Mouse (Mus musculus): Measurements from ENCODE around the gene Tnfsf14. TPM values are rescaled to one million over a fixed set of nuclear protein-coding genes. Genes with fewer than 3 reads are reported as not detected.

Gene Tnfsf14
- polyA plus RNA-seq, 1 experiment, result 12.8 TPM

- peak overlapping the region; percentile 94; the same call in 1 of the 2 replicates for H3K27ac ChIP-seq (ENCODE audit: control insufficient read depth, insufficient read depth, low read depth, low read length, poor library complexity)
- H3K4me1 ChIP-seq (ENCODE audit: control insufficient read depth, insufficient read depth, low read length), result peaks cover 13% of the 10 kb centered on the region
- TF ChIP-seq CTCF (IDR thresholded peaks at IDR 0.05; ENCODE audit: control insufficient read depth, insufficient read depth, low read length), result no peak
- TF ChIP-seq POLR2A (IDR thresholded peaks at IDR 0.05; ENCODE audit: borderline replicate concordance, control insufficient read depth, low read depth, low read length), result no peak
- no peak overlapping the region for H3K4me3 ChIP-seq (replicated peaks; ENCODE audit: control insufficient read depth, low read depth, low read length)
- 50% methylated on average over 8 of the region's 8 CpGs for WGBS
Measured at GRCm38 (mm10) chr17:57195326-57196010, 1.5 kb upstream of the Tnfsf14 start.

- 35% methylated on average over 3 of the region's 3 CpGs for WGBS
- H3K4me3 ChIP-seq (replicated peaks; ENCODE audit: control insufficient read depth, low read depth, low read length), result no peak overlapping the region
- peaks cover 13% of the 10 kb centered on the region for H3K4me1 ChIP-seq (ENCODE audit: control insufficient read depth, insufficient read depth, low read length)
- peak overlapping the region; percentile 94 for H3K27ac ChIP-seq (ENCODE audit: control insufficient read depth, insufficient read depth, low read depth, low read length, poor library complexity)
- TF ChIP-seq CTCF (IDR thresholded peaks at IDR 0.05; ENCODE audit: control insufficient read depth, insufficient read depth, low read length), result no peak
Measured at GRCm38 (mm10) chr17:57194771-57195170, 794 bp upstream of the Tnfsf14 start.

GRCm38 (mm10) chr17:57188510-57189192 lies 5.3 kb downstream of the Tnfsf14 start:
- TF ChIP-seq POLR2A (IDR thresholded peaks at IDR 0.05; ENCODE audit: borderline replicate concordance, control insufficient read depth, low read depth, low read length), result no peak
- no peak for TF ChIP-seq CTCF (IDR thresholded peaks at IDR 0.05; ENCODE audit: control insufficient read depth, insufficient read depth, low read length)
- H3K4me1 ChIP-seq (ENCODE audit: control insufficient read depth, insufficient read depth, low read length), result no peaks in the 10 kb centered on the region; the same call in none of the 2 replicates
- H3K4me3 ChIP-seq (replicated peaks; ENCODE audit: control insufficient read depth, low read depth, low read length), result no peak overlapping the region
- 23% methylated on average over 12 of the region's 12 CpGs for WGBS
- H3K27ac ChIP-seq (ENCODE audit: control insufficient read depth, insufficient read depth, low read depth, low read length, poor library complexity), result no peak overlapping the region

- Histone ChIP-seq H3K4me1 (ENCODE audit: control insufficient read depth, insufficient read depth, low read length) (no peaks in the 10 kb centered on the region; the same call in none of the 2 replicates), H3K4me3 (replicated peaks; ENCODE audit: control insufficient read depth, low read depth, low read length) (no peak overlapping the region), H3K27ac (ENCODE audit: control insufficient read depth, insufficient read depth, low read depth, low read length, poor library complexity) (no peak overlapping the region)
- no peak for TF ChIP-seq POLR2A (IDR thresholded peaks at IDR 0.05; ENCODE audit: borderline replicate concordance, control insufficient read depth, low read depth, low read length)
- WGBS, result 44% methylated on average over 2 of the region's 2 CpGs
Measured at GRCm38 (mm10) chr17:57185641-57186040, 8.3 kb downstream of the Tnfsf14 start.

GRCm38 (mm10) chr17:57182871-57183270 lies 11.1 kb downstream of the Tnfsf14 start:
- Histone ChIP-seq H3K4me1 (ENCODE audit: control insufficient read depth, insufficient read depth, low read length) (no peaks in the 10 kb centered on the region; the same call in none of the 2 replicates), H3K27ac (ENCODE audit: control insufficient read depth, insufficient read depth, low read depth, low read length, poor library complexity) (no peak overlapping the region), H3K4me3 (replicated peaks; ENCODE audit: control insufficient read depth, low read depth, low read length) (no peak overlapping the region)
- TF ChIP-seq CTCF (IDR thresholded peaks at IDR 0.05; ENCODE audit: control insufficient read depth, insufficient read depth, low read length), result no peak
- no peak for TF ChIP-seq POLR2A (IDR thresholded peaks at IDR 0.05; ENCODE audit: borderline replicate concordance, control insufficient read depth, low read depth, low read length)
- WGBS, result 30% methylated on average over 3 of the region's 3 CpGs

- 34% methylated on average over 8 of the region's 8 CpGs for WGBS
- Histone ChIP-seq H3K4me3 (replicated peaks; ENCODE audit: control insufficient read depth, low read depth, low read length) (no peak overlapping the region), H3K4me1 (ENCODE audit: control insufficient read depth, insufficient read depth, low read length) (no peaks in the 10 kb centered on the region; the same call in none of the 2 replicates), H3K27ac (ENCODE audit: control insufficient read depth, insufficient read depth, low read depth, low read length, poor library complexity) (no peak overlapping the region)
- TF ChIP-seq POLR2A (IDR thresholded peaks at IDR 0.05; ENCODE audit: borderline replicate concordance, control insufficient read depth, low read depth, low read length), result no peak
- peak; percentile 67 for TF ChIP-seq CTCF (IDR thresholded peaks at IDR 0.05; ENCODE audit: control insufficient read depth, insufficient read depth, low read length)
Measured at GRCm38 (mm10) chr17:57180363-57180762, 13.6 kb downstream of the Tnfsf14 start.

- H3K4me1 ChIP-seq (ENCODE audit: control insufficient read depth, insufficient read depth, low read length), result no peaks in the 10 kb centered on the region
- no peak for TF ChIP-seq CTCF (IDR thresholded peaks at IDR 0.05; ENCODE audit: control insufficient read depth, insufficient read depth, low read length)
- TF ChIP-seq POLR2A (IDR thresholded peaks at IDR 0.05; ENCODE audit: borderline replicate concordance, control insufficient read depth, low read depth, low read length), result no peak
- H3K4me3 ChIP-seq (replicated peaks; ENCODE audit: control insufficient read depth, low read depth, low read length), result no peak overlapping the region
- 49% methylated on average over 4 of the region's 4 CpGs for WGBS
- no peak overlapping the region for H3K27ac ChIP-seq (ENCODE audit: control insufficient read depth, insufficient read depth, low read depth, low read length, poor library complexity)
Measured at GRCm38 (mm10) chr17:57173351-57173750, 20.6 kb downstream of the Tnfsf14 start.

- no peak overlapping the region for H3K4me3 ChIP-seq (replicated peaks; ENCODE audit: control insufficient read depth, low read depth, low read length)
- 58% methylated on average over 5 of the region's 5 CpGs for WGBS
- no peaks in the 10 kb centered on the region for H3K4me1 ChIP-seq (ENCODE audit: control insufficient read depth, insufficient read depth, low read length)
- TF ChIP-seq POLR2A (IDR thresholded peaks at IDR 0.05; ENCODE audit: borderline replicate concordance, control insufficient read depth, low read depth, low read length) (no peak), CTCF (IDR thresholded peaks at IDR 0.05; ENCODE audit: control insufficient read depth, insufficient read depth, low read length) (no peak)
- H3K27ac ChIP-seq (ENCODE audit: control insufficient read depth, insufficient read depth, low read depth, low read length, poor library complexity), result no peak overlapping the region
Measured at GRCm38 (mm10) chr17:57172378-57172777, 21.6 kb downstream of the Tnfsf14 start.

All from bone marrow, adult 2 months (tissue).